Mouse (Mus musculus) kidney, adult 2 months (tissue): ENCODE measurements around the gene Orc6.

Experiments
- CTCF ChIP-seq: fragments of 200-500 bp; conservative IDR thresholded peaks from 2 replicates; pipeline ENCODE4 v1.5.1; 2011; ENCODE audit warnings: low read depth, mild to moderate bottlenecking, control low read depth, low read length, moderate library complexity, mixed read lengths; ENCODE audit not compliant: insufficient read depth, insufficient read length
- POLR2A ChIP-seq: fragments of 200-500 bp; IDR thresholded peaks from one replicate; pipeline ENCODE4 v1.6.1; 2011; ENCODE audit warnings: low read depth, low read length, control low read depth

GRCm38 (mm10) chr8:85353287-85353686 is 53.9 kb downstream of the Orc6 start:
- TF ChIP-seq CTCF, result no peak
- no peak for TF ChIP-seq POLR2A
